Mouse (Mus musculus): ENCODE measurements at regions not wholly inside any gene's neighbourhood (a gene's known extent, or its start where the extent isn't known, plus 50 kb on each side); places are given as distances from the start of the nearest gene placed in this dataset.

DNA sequence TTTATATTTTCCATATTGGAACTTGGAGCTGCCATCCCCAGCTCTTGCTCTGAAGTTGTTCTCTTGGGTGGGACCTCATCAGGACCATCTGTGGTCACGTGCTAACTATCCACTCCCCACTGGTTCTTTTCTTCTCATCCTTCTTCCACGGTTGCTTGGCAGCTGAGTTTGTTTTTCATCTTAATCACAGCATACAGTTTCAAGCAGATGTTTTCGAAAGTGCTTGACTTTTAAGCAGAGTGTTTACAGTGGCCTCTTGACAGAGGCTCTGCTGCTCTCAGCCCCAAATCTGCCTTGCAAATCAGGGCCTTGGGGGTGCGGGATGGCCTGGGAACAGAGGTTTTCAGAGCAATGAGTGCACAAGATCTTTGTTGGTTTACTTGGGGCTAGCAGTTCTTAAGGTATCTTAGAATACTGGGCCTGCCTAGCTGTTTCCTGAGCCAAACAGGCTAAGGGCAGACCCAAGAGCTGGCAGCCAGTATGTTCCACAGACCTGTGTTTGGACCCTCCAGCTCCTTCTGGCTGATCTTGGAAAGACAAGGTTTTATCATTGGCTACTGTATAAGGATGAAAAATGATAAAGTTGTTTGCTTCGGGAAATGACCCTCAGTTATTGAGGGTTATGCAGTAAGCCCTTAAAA is 113.0 kb upstream of the Sash1 start:
- no peak for DNase-seq (ENCODE audit: low read depth, low spot score)

DNA sequence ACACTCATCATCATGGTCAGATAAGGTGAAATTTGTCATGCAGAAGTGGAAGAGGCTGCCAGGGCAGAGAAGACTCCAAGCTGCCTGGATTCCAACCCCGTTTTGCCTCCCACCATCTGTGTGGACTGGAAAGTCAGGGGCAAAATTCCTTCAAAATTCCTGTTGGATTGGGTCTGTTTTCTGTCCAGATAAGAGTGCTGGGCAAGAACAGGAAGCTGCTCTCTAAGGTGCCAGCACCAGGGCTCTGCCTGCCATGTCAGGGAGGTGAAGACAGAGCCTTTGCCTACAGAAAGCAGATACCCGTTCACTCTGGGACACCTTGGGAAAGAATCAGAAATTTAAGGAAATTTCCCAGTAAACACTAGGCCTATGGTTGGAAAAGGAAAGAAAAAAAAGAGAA is 112.5 kb upstream of the Sash1 start:
- DNase-seq (ENCODE audit: low read depth, low spot score) = no peak

DNA sequence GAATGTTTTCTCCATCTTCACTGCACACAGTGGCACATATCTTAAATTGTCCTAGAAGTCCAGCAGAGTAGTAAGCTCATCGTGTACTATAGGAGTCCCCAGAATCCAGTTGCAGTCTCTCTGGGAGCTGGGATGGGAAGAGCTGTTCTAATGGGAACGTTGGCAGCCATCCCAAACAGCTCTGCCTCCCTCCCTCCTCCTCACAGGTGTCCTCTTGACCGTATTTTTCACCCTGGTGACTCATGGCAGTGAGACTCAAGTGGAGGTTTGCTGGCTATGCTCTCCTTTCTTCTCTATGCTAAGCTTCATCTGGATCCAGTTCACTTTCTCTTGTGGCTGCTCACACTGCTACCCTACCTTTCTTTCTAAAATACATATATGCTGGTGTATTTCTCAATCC is 109.2 kb upstream of the Sash1 start:
- no peak for DNase-seq (ENCODE audit: low read depth, low spot score)

DNA sequence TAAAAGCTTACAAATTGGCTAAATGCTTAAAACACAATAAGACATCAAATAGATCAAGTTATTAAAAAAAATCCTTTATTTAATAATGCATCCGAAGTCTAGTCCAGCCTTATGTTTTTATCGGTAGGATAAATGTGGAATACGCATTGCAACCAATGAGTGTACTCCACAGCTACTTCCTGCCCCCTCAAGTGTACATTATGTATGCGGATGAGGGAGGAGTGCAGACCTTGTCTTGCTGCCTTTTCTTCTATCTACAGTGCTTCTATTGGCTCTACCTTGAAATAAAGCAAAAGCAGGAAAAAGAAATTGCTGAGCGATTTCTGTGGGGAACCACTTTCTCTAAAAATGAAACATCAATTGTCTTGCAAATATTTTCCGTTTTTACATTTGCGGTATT is 100.5 kb upstream of the Sash1 start:
- no peak for DNase-seq (ENCODE audit: low read depth, low spot score)

DNA sequence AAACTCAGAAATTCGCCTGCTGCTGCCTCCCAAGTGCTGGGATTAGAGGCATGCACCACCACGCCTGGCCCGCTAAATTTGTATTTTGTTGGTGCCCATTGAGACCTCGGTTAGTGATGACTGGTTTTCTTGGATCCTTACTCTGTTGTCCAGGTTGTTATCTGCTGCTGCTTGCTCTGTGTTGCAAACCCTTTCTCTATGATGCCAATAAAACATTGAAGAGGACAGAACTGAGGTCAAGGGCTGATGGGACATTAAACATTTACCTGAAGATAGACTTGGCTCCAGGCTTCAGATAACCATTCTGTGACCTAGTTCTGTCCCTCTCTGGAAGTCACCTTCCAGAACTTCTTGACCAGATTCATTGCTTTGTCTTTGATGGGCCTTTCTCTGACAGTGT is 97.5 kb upstream of the Sash1 start:
- DNase-seq (ENCODE audit: low read depth, low spot score) = no peak

DNA sequence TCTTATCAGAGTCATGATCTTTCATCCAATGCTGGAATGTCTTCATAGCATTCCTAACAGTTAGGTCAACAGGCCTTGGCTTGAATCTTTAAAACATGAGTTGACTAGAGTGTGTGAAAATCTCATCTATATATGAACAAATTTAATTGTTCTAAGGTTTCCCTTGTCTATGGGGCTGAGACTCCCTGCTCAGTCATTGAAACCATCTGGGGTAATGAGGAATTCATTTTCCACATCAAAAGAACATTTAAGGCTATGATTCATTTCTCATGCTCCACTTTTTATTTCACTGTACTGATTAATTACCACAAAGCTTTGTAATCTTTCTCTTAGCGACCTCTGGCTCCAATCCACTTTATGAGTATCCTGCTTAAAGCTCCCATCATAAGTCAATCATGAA is 94.7 kb upstream of the Sash1 start:
- DNase-seq (ENCODE audit: low read depth, low spot score) = no peak

DNA sequence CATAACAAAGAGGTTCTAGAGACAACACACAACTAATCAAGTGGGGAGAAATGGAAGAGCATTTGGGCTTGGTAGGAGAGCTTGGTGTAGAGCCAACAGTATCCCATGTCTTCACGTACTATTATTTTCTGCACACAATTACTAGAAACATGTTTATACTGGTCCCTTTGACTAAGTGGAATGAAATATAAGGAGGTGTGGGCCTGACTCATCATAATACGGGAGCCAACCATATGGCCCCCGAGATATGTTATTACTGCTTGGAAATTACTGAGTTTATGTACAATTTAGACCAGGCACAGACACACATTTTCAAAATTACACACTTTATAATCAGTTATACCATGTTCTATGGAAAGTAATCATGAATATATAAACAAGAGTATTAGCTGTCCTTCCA is 92.7 kb upstream of the Sash1 start:
- DNase-seq (ENCODE audit: low read depth, low spot score) = no peak

DNA sequence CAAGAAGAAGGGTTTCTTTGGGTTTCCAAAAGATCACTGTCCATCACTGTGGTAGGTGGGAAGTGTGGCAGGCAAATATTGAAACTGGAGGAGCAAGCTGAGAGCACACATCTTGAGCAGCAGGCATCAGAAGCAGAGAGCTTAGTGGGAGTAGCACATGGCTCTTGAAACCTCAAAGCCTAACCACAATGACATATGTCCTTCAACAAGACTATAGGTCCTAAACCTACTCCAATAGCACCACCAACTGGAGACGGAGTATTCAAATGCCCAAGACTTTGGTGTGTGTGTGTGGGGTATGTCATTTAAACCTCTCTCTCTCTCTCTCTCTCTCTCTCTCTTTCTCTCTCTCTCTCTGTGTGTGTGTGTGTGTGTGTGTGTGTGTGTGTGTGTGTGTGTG is 88.1 kb upstream of the Sash1 start:
- DNase-seq (ENCODE audit: low read depth, low spot score) = no peak

DNA sequence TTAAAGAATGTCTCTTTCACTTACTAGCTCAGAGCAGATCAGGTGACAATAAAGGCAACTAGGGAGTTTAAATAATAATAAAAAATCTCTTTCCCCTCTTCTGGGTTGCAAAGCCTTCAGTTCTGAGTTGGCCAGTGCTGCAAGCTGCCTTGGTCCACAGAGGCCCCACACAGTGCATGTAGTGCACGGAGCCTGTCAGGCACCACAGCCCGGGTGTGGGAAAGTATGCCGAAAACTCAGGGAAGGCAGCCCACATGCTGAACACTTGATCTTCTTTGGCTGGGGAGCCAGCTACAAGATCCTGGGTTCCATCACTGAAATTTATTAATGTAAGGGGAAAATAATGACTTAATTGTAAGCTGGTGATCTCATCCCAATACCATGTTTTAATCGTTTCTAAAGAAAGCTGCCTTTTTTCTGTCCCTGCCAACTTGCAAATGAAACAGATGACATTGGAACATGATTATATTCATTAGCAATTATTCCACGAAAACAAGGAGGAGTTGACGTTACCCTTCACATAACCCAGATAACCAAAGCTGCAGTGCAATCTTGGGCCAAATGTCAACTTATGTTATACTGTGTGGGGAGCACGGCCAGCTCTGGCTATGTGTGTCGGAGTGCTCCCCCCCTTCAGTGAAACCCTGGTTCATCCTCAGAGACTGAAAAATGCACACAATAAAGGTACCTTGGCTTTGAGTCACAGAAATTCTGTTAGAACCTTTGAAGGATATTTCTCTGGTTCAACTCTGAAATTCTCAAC is 87.1 kb upstream of the Sash1 start:
- DNase-seq (ENCODE audit: low read depth, low spot score) = no peak

DNA sequence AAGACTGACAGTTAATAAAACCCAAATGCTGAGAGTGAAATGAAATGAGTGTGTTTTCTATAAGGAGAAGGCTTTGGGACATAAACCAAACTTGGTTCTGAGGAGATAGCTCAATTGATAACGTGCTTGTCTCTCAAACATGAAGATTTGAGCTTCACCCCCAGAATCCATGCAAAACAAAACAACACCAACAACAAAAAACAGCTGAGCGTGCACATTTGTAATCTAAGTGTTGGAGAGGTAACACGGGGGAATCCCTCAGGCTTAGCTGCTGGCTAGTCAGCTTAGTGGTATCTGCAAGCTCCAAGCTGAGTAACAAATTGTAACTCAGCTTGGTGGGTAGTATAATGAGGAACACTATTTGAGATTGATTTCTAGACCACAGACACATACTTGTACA is 84.9 kb upstream of the Sash1 start:
- DNase-seq (ENCODE audit: low read depth, low spot score) = no peak

DNA sequence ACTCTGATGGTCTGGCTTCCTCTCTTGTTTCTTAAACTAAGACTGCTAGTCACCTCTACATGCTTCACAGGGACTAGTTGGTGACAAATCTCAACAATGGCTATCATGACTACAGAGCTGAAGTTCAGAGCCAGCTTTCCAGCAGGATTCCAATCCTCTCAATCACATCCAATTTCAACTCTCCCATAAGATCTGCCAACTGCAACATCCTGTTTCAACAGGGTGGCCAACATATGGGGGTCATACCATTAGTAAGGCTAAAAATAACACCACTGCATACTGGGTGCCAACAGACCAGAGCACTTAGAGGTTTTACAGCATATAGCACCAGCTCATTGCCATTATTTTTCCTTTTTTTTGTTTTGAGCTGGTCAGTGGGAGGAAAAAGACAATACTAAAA is 83.7 kb upstream of the Sash1 start:
- no peak for DNase-seq (ENCODE audit: low read depth, low spot score)

DNA sequence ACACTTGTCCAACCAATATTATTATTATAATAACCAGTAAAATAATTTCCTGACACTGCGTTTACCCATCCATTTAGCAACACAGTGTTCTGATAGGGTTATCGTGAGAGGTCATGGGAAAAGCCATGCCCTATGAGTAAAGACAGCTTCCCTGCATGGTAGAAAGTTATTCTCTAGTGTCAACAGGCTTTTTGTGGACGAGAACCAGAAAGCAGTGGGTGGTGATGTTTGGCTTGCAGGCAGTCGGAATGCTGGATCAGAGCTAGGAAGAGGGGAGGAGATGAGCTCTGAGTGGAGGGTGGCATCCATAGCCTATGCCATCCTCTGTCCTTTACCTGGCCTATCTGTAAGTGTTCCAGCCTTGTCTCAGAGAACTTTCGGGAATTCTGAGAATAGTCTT is 83.1 kb upstream of the Sash1 start:
- no peak for DNase-seq (ENCODE audit: low read depth, low spot score)

DNA sequence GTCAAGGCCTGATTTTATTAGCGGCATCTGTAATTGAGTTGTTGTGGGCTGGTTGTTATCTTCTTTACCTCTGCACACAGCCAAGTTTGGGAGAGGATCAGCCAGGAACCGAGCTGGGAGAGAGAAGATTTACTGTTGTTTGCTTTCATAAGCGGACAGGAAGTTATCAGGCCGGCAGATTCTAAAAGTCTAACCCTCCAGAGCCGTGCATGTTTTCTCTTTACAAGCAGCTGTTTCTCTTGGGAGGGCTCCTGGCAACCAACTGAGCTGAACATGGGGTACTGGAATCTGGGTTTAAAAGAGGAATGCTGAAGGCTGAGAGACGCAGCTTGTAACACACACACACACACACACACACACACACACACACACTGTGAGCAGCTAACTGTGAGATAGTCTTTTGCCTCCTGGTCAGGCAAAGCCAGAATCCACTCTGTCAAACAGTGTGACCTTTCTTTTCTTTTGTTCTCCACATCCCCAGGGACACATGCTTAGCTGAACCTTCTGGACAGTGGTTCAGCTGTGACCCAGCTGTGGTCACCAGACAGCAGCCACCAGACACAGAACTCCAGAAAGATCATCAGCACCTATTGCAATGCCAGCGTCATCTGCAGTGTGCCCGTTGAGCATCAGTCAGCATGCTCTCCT is 82.5 kb upstream of the Sash1 start:
- DNase-seq (ENCODE audit: low read depth, low spot score) = no peak

DNA sequence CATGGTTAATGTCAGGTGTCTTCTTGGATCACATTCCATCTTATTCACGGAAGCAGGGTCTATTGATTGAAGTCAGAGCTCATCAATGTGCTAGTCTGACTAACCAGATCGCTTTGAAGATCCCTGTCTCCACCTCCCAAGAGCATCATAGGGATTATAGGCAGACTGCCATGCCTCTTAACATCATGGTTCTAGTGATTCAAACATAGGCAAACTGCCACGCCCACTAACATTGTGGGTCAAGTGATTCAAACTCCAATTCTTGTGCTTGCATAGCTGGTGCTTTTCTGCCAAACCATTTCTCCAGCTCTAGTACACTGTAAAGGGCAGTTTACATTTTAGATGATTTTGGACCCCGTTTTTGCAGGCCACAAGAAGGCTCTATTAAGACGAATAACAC is 77.1 kb upstream of the Sash1 start:
- DNase-seq (ENCODE audit: low read depth, low spot score) = no peak

DNA sequence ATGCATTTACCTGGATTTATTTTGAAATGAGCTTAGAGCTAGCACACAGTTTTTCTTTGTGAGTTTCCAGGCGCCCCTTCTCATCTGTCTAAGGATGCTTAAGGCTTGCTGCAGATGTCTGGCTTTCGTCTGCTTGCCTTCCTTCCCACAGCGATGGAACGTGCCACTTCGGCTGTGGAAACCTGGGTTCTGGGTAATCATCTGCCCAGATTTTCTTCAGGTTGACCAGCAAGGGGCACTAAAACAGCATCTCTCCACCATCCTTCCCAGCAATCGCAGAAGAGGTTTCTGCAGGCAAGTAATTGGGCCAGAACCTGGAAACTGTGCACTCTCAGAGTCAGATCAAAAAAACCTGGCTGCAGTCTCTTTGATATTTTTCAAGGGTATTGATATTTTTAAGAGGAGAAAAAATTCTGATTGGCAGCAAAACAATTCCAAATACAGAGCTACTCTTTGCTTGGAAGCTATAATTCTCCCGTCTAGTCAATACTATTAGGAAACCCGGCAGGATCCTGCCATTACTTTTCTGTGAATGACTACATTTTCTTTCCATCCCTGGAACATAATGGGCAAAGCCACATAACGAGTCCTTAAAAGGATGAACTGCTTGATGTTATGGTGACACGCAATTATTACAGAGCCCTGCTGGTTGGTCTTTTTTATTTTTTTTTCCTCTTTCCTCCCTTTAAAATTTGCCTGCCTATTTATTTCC is 75.2 kb upstream of the Sash1 start:
- no peak for DNase-seq (ENCODE audit: low read depth, low spot score)

DNA sequence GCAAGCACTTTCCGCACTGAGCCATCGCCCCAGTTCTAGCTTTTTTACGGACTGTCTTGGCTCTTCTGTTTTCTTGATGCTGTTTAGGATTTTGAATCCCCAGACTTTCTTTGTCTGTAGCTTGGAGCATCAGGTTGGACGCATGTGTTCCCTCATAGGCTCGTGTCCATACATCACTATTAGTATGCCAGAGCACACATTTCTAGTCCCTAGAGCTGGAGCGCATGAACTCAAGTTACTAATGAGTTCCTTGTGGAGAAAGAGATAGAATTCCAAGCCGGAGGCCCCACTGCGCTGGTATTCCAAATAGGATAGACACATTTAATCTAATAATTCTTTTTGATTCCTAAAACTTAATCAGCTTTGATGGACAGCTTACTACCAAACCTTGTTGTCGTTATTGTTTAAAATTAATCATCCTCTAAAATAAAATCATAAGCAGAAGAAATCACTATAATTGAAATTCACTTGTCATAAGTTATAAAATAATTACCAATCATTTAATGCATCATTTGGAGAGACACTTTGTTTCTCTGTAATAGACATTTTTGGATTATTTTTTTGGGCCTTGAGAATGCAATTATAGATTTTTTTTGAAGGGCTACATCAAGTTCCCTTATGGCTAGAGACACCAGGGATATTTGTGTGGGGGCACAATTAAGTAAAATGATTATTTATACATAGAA is 74.5 kb upstream of the Sash1 start:
- no peak for DNase-seq (ENCODE audit: low read depth, low spot score)

DNA sequence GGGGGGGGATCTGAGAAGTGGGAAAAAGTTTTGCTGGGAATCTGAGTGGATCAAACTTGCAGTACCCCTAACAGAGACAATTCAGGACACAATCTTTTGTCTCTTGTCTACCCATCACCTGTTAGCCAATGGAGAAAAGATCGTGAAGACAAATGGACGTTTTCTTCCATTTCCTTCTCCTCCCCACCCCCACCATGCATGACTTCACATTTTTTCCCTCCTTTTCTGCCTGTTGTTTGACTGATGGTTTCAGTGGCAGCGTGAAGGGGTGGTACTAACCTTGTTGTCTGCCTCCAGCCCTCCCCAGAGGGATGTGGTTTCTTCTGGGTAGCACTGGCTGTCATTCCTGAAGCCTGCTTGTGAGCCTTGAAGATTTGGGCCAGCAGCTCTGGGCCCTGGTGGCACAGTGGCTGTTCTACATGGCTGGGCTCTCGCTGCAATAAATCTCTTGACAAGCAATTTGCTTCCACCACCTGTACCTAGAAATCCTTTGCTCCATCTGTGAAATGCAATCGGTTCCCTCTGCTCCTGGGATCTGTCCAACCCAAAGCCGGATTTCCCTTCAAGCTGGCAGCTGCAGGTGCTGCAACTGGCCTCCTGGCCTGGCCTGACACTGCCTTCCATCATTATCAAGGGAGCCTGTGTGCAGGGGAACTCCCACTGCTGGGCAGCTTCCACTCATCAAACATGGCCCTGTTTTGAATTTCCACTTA is 69.8 kb upstream of the Sash1 start:
- DNase-seq (ENCODE audit: low read depth, low spot score) = no peak

DNA sequence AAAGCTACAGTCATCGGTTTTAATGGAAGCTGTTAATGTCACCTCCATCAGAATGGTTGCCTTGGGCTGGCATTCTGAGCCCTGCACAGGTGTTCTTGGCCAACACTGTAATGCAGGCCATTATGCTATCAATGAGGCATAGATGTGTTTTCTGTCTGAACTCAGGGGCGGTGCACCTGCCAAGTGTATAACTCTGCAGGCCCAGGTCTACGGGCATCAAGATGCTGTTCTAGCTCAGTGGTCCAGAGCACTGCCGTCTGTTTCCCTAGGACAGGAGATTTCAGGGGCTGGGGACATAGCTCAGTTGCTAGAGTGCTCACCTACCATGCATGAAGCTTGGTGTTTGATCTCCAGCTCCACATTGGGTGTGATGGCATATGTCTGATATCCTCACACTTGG is 68.1 kb upstream of the Sash1 start:
- no peak for DNase-seq (ENCODE audit: low read depth, low spot score)

DNA sequence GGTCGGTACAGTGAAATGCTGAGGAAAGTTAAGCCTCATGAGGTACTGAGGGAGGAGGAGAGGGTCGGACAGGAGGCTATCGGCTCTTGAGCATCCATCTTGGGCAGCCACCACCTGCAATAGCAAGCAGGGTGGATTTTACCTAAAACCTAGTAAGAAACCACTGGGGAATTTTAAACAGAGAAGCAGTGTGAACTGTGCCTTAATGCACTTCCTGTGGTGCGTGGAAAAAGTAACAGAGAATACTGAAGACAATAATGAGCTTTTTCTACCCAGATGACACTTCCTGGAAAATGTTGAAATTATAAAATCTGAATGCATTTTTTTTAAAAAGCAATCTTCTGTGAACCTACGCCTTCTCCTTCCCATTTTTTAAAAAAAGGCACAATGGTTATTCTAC is 67.1 kb upstream of the Sash1 start:
- DNase-seq (ENCODE audit: low read depth, low spot score) = no peak

DNA sequence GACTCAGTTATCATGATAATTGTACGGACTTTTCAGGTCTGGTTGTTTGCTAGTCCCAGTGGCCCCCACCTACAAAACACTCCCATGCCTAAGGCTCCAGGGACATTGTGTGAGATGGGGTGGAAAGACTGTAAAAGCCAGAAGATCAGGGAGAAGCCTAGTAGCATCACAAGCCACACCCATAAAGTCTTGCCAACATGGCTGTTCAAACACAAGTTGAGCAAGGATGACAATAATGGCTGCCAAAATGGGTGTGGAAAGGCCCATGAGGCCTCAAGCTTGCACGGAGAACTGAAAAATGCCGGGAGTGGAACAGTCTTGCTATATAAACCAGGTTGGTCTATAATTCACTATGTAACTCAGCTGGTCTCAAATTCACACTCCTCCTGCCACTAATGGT is 66.1 kb upstream of the Sash1 start:
- DNase-seq (ENCODE audit: low read depth, low spot score) = no peak

DNA sequence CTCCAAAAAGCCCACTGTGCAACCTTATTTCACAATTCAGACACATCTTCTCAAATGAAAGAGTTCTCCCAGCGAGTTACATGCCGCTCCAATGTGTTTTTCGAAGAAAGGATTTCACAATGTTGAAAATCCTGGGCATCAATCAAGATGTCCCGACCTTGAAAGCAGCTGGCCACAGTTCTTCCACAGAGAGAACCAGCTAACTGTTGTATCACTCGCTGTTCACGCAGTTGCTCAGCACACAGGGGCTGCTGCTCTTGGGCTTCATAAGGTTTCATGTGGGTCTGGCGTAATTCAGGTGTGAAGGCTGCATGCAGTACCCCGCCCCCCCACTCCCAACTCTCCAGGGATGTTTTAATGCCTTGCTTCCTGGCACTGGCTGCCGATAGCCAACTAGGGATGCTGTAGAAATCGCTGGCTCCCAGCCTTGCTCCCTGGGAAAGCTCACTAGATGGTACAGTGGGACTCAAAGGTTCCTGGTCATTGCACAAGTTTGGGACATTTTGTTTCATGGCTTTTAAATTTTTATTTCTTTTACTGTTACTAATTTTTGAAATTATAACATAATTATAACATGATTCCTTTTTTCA is 65.5 kb upstream of the Sash1 start:
- no peak for DNase-seq (ENCODE audit: low read depth, low spot score)

All from WW6 (cell line).